Mouse (Mus musculus) embryo, embryonic 10.5 days (tissue): ENCODE data around the gene Syngap1.
A peak's percentile ranks its signal among the peaks of the same experiment; 100 is the strongest.

Experiments
- DNase-seq: peaks from one replicate; pipeline ENCODE4 v3.0.0-alpha.2; 2015; ENCODE audit warnings: low spot score

Gene Syngap1

GRCm38 (mm10) chr17:26936921-26937695 lies 3.9 kb upstream of the Syngap1 start:
- DNase-seq = no peak

- DNase-seq = no peak
Measured at GRCm38 (mm10) chr17:26937883-26938695, 3.0 kb upstream of the Syngap1 start.

DNA sequence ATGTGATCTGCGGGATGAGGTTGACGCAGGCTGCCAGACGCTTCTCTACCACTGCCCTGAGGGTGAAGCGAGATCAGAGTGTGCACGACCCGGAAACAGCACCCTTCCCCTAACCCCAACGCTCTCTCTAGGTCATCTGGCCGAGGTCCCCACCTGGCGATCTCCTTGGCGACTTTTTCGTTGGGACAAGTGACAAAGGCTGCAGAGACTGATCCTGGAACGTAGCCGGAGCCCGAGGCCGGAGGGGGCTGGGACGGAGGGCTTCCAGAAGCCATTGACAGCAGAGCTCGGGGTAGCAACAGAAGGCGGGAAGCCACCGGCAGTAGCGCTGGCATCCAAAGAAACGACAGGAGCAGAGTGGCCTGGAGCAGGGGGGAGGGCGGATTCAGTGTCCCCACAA lies 2.3 kb upstream of the Syngap1 start:
- no peak for DNase-seq

DNA sequence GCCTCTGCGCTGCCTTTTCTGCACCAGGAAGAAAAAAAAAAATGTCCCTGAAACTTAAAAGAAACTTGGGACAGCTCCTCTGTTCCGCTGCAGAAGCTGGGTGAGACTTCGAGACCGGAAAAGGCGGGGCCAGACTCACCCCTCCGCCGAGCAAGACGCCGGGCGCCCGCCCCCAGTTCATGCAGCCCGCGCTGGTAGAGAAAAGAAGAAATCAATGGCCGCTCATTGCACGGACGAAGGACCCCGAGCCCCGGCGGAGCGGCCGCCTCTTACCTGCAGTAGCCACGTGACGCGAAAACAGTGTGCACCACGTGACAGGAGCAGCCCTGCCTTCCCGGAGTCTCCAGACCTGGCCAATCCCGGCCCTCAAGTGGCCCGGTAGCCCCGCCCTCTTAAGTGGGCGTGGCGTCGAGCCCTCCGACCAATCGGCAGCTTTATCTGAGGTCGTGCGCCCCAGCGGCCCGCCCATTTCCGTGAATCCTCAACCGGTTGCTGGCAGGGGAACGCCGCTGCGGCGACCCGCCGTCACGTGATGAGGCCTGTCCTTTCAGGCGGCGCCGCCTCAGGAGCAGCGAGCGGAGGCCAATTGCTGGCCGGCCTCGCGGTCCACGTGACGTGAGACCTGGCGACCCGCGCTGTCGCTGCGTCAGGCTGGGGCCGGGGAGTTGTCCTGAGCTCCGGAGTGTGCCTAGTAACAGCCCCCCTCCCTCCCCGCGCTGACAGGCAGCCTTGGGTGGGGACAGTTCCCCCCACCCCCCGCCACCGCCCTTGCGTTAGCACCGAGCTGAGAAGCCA lies 1.7 kb upstream of the Syngap1 start, which contains the start of gene Cuta:
Cuta (minus strand) TSS at position 392 of the 795 bp plus-strand sequence.
- DNase-seq = peak; percentile 100

- DNase-seq = no peak
Measured at GRCm38 (mm10) chr17:26939973-26940300, 1.1 kb upstream of the Syngap1 start.

GRCm38 (mm10) chr17:26941841-26942570 lies 953 bp downstream of the Syngap1 start:
- DNase-seq = peak; percentile 51

DNA sequence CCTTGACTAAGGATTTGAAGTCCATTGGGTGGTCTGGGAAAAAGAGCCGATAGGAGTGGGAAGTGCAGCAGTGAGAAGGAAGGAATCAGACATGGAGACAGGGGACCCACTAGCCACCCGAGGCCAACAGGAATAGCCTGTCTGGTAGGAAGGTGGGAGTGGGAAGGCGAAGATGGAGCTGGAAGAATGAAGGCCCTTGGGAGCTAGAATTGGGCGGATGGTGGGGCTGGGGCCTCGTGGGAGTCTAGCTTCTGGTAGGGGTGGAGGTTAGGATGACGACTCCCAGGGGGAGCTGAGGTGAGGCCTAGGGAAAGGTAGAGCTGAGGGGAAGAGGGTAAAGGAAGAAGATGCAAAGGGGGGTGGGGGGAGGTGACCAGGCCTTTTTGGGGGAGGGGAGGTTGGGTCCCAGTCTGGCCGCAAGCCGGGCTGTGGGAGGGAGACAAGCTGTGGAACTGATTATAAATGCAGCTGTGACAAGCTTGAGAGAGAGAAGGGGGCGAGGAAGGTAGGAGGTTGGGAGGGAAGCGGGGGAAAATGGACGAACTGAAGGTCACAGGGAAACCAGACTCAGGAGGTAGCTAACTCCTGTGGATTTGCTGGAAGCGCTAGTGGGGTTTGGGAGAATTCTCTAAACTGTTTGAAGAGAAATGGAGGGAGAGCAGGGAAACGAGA lies 4.9 kb downstream of the Syngap1 start:
- DNase-seq = peak; percentile 28

DNA sequence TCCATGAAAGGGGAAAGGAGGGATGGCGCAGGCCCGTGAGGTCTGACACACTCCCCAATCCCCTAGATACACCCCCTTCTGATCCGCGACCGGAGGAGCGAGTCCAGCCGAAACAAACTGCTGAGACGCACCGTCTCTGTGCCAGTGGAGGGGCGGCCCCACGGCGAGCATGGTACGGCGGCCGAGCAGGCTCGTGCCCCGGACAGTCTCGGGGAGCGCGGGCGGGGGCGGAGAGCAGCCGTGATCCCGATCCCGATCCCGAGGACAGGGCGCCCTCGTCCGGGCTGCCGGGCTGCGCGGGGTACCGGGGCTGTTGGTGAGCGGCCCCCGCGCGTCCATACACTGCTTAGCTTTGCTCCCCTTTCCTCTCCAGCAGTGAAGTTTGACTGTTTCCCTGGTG lies 5.5 kb downstream of the Syngap1 start:
- peak; percentile 69 for DNase-seq

DNA sequence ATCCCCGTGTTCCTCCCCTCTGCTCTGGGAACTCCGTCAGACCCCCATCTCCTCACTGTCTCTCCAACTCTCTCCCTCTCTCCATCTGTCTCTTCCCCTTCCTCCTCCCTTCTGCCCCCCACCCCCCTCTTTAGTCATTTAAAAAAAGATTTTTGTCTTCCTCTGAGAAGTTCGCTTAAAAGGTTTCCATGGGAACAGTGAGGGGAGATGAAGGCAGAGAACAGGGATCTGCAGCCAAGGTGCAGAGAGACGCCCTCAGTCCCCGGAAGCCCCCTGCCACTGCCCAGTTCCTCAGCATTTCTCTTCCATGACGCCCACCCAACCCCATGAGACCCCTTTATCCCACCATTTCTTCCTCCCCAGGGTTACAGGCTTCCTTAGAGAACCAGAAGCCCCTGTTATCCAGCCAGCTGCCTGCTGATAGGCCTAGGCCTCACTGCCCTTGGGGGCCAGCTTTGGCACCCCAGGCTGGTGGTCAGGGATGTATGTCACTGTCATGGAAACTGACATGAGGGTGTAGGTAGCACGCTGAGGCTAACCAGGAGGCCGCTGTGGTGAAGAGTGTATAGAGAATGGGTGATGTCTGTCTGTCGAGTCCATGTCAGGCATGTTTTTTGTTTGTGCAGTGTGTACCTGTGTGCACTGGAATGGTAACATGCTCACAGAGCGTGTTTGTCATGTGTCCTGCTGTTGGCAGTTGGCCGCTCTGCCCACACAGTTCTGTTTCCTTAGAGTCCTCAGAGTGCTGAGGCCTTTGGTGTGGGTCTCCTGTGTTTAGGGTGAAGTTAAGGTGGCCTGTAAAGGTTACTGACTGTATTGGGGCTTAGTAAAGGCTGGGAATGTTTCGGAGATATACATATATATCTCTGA lies 6.4 kb downstream of the Syngap1 start:
- DNase-seq = no peak

DNA sequence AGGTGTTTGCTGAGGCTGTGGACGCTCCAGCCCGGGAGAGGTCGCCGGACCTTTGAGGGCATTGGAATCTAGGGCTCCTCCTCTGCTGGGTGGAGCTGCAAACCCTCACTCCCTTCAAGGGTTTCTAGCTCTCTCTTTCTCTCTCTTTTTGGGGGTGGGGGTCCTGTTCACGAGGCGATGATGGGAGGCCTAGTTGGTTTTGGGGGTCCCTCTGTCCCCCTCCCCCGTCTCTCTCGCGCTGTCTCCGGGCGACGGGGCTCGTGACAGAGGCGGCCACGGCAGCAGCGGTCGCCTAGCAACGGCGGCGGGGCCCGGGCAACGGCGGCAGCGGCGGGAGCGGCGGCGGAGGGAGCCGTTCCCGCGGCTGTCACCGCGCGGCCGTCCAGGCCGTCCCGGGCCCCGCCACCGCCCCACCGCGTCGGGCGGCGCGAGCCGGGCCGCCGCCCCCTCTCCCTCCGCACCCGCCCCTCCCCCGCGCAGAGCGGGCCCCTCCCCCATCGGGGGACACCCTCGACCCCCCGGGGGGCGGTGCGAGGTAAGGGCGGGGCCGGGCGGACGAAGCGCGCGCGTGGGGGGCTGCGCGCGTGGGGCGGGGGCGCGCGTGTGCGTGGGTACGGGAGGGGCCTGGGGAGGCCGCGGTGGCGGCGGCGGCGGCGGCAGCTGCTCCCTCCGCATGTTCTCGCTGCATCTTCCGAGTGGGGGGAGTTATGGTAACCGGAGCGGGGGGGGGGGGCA lies 7.4 kb downstream of the Syngap1 start:
- peak; percentile 66 for DNase-seq

- DNase-seq = peak; percentile 67
Measured at GRCm38 (mm10) chr17:26949051-26949577, 8.1 kb downstream of the Syngap1 start.

DNA sequence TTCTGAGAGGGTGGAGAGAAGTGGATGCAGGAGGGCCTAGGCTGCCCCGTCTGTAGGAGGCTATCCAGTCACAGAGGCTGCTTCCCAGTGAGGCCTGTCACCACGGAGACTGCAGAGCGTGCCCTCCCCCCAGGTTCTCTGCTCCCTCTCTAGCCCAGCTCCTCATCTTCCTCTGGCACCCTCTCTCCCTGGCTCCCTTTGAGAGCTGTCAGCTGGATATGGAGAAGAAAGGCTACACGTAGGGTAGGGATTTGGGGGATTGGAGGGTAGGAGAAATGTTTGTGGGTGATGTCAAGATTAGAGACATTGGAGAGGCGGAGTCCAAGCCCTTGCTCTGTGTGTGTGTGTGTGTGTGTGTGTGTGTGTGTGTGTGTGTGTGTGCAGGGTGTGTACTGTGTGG lies 8.8 kb downstream of the Syngap1 start:
- DNase-seq = no peak

DNA sequence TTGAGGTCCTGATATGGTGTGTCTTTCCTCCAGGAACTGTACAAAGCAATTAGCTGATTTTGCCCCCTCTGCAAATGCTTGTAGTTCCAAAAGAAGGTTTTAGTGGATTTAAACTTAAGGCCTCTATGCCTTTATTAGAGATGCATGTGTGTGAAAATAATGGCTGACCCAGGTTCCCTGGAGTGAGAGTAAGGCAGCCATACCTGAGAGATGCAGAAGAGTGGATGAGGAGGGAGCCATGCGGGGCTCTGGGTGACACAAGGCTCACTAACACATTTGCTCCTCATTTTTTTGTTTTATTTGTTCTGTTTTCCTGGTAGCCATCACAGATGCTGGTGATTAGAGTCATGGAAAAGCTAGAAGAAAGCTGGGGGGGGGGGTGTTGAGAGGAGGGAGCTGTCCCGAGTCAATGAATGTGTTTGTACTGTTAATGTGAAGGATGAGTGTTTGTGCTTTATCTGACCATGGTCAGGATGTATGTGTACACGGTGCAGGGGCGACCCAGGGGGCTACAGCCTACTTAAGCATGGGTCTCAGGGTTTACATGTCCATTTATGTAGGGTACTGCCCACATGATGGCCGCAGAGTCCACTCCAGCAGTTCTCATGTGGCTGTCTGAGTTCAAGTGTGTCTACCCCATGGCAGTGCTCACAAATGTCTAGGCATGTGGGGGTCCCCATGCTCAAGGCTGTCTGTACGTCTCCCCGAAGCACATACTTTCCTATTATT lies 9.7 kb downstream of the Syngap1 start:
- DNase-seq = no peak

DNA sequence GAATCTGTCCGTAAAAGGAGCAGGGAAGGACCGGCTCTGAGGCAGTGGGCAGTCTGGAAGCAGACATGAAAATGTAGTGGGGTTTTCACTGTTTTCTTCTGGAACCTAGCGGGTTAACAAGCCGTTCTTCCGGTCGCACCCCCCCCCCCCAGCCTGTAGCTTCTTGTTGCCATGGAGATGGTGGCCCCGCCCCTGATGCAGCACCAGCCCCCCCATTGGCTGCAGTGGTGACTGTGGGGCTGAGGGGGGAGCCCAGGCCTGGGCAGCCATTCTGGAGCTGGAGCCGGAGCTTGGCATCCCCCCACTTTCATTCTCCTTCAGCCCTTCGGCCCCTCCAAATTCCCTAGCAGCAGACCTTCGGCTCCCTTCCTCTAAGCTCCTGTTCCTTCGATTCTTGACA lies 10.4 kb downstream of the Syngap1 start:
- DNase-seq = peak; percentile 92

DNA sequence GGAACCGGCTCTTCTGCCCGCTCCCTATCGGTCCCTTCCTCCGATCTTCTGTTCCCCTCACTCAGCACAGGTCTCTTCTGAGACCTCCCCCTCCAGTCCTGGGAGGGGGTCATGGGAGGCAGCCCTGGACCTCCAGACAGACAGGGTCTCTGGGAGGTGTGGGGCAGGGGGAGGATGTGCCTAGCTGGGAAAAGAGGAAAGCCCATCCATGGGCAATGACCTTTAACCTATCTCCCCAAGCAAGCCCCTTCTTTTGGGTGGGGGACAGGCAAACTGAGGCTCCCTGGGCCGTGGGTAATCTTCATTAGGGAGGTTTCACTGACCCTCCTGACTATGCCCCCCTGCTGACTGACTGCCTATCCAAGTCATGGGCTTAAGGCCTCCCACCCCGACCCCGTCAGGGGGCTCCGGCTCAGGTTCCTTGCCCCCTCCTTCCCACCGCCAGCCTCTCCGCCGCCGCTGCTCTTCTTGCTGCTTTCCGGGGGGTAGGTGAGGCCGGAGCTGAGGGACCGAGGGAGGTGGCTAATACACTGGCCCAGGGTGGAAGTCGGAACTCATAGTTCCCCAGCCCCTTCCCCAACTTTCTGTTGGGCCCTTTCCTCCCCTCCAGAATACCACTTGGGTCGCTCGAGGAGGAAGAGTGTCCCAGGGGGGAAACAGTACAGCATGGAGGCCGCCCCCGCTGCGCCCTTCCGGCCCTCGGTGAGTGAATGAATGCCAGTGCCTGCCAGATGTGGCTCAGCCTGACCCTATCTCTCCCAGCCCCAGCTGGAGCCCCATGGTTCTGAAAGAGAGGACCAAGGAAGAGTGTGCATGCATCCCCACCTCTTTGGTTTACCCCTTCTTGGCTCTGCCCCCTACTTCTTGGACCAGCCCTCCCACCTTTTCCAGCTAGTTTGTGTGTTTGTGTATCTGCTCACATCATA lies 11.2 kb downstream of the Syngap1 start:
- DNase-seq = no peak

- no peak for DNase-seq
Measured at GRCm38 (mm10) chr17:26953201-26953600, 12.1 kb downstream of the Syngap1 start.

DNA sequence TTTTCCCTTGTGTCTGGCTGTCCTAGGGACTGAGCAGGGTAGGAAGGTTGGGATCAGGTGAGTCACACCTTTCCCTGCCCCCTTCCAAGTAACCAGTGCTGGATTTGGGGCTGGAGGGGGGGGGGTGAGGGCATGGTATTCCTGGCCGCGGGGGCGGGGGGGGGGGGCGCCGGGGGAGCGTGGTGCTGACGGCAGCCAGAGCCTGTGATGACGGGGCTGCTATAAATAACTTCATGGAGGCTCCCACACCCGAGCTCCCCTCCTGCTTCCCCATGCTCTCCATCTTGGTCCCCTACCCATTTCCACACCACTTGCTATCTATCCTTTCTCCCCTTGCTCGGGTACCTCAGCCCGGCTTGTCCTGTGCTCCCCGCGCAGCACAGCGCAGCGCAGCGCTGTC lies 12.7 kb downstream of the Syngap1 start:
- DNase-seq = no peak

GRCm38 (mm10) chr17:26956309-26956708 lies 15.3 kb downstream of the Syngap1 start:
- DNase-seq = no peak
